Mouse (Mus musculus) thymus, adult 2 months (tissue): Measurements from ENCODE around the gene Celf2. TPM values are rescaled to one million over a fixed set of nuclear protein-coding genes. Genes with fewer than 3 reads are reported as not detected.

Source experiments
- DNase-seq: peaks from one replicate; pipeline ENCODE4 v3.0.0; 2021
- H3K27ac ChIP-seq: fragments of 200-500 bp; 2 replicates; pipeline ENCODE4 v1.5.1; 2012; ENCODE audit warnings: low read length, control low read depth; ENCODE audit not compliant: control insufficient read depth, insufficient read depth
- H3K27me3 ChIP-seq: fragments of 200-500 bp; 2 replicates; pipeline ENCODE4 v1.6.1; 2012; ENCODE audit warnings: mild to moderate bottlenecking, low read length, moderate library complexity, mixed read lengths; ENCODE audit not compliant: control insufficient read depth, insufficient read depth
- H3K36me3 ChIP-seq: fragments of 200-500 bp; 2 replicates; pipeline ENCODE4 v1.6.1; 2012; ENCODE audit warnings: mild to moderate bottlenecking, low read length, moderate library complexity; ENCODE audit not compliant: control insufficient read depth, insufficient read depth
- H3K4me1 ChIP-seq: fragments of 200-500 bp; replicated peaks from 2 replicates; pipeline ENCODE4 v1.6.1; 2012; ENCODE audit warnings: low read length; ENCODE audit not compliant: control insufficient read depth, insufficient read depth
- H3K4me3 ChIP-seq: fragments of 200-500 bp; 2 replicates; pipeline ENCODE4 v1.5.1; 2012; ENCODE audit warnings: mild to moderate bottlenecking, low read length, control low read depth, moderate library complexity; ENCODE audit not compliant: control insufficient read depth, insufficient read depth
- CTCF ChIP-seq: fragments of 200-500 bp; IDR thresholded peaks from 2 replicates; pipeline ENCODE4 v1.5.1; 2012; ENCODE audit warnings: mild to moderate bottlenecking, control low read depth, low read length, moderate library complexity, borderline replicate concordance; ENCODE audit not compliant: control insufficient read depth, poor library complexity, insufficient read depth; ENCODE audit errors: extremely low read depth
- POLR2A ChIP-seq: fragments of 200-500 bp; IDR thresholded peaks from 2 replicates; pipeline ENCODE4 v1.6.1; 2012; ENCODE audit warnings: mild to moderate bottlenecking, low read length, control low read depth, moderate library complexity; ENCODE audit not compliant: control insufficient read depth, poor library complexity, insufficient read depth; ENCODE audit errors: extremely low read depth
- WGBS: fragments of 180-500 bp; shearing (Covaris S2); methylation state at CpG from one replicate; pipeline ENCODE4 v1.1.7; 2018; 5-methylcytosine and 5-hydroxymethylcytosine counted together
- polyA plus RNA-seq: library from polyadenylated mRNA; depleted of rRNA; stranded (reverse); fragments of >200 nt; gene quantifications from 2 replicates; pipeline ENCODE4 v1.2.3, GENCODE M21; 2012

The Celf2 gene
- polyA plus RNA-seq, 1 experiment: 214 TPM

DNA sequence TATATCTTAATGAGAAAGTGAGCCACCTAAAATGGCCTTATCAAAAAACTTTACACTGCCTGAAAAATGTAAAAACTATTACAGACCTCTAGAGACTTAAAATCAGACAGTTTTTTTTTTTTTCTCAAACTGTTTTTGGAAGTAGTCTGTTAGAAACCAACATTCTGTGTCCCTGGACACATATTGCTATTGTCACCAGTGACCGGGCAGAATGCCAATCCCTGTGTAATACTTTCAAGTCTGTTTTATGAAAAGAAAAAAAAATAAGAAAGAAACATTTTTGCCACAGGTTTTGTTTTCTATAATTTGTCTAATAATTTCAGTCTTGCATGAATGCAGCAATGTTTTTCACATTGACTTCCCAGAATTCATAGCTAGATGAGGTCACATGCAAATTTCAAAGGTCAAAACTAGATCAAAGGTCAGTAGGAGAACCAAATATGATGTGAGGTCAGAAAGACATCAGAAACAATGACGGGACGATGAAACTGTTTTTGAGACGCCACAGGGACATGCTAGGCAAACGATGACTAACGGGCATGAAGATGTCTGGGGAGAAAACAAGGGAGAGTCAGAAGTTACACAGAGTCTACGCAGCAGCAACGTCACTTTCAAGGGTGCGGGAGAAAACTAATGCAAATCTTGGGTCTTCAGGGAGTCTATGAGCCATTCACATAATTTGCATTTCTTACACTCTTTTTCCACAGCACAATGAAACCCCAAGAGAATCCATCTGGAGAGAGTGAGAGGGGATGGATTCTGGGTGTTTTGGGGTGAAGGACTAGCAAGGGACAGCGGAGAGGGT lies 964.0 kb downstream of the Celf2 start:
- no peak for DNase-seq
- 97% methylated on average over 10 of the region's 10 CpGs for WGBS
- no peak overlapping the region for H3K27ac ChIP-seq

DNA sequence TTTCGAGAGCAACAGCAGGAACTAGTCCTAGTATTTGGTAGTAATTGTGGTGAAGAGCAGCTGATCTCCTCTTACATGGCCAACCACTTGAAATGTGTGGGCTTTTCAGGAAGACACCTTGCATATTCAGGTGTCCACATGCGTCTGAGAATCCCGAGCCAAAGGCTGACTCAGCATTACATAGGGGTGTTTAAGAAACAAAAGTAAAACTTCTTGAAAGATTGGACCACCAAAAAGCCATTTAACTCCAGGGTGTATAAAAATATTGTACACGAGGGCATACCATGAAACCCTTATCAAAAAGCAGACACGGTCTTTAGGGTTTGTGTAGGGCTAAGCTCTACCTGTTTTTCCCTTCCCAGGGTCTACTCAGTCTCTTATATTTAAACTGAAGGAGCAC lies 965.7 kb downstream of the Celf2 start:
- TF ChIP-seq CTCF: no peak
- no peak for TF ChIP-seq POLR2A
- Histone ChIP-seq H3K4me3 (no peak overlapping the region), H3K27ac (no peak overlapping the region), H3K4me1 (no peaks in the 10 kb centered on the region), H3K36me3 (peaks cover 52% of the 10 kb centered on the region), H3K27me3 (no peaks in the 10 kb centered on the region)
- DNase-seq: no peak
- WGBS: 80% methylated on average over 5 of the region's 5 CpGs

More for the DNA sequence above, 964.0 kb downstream of the Celf2 start:
- TF ChIP-seq POLR2A (no peak), CTCF (no peak)
- Histone ChIP-seq H3K4me1 (no peaks in the 10 kb centered on the region), H3K4me3 (no peak overlapping the region), H3K27me3 (no peaks in the 10 kb centered on the region), H3K36me3 (peaks cover 69% of the 10 kb centered on the region)

DNA sequence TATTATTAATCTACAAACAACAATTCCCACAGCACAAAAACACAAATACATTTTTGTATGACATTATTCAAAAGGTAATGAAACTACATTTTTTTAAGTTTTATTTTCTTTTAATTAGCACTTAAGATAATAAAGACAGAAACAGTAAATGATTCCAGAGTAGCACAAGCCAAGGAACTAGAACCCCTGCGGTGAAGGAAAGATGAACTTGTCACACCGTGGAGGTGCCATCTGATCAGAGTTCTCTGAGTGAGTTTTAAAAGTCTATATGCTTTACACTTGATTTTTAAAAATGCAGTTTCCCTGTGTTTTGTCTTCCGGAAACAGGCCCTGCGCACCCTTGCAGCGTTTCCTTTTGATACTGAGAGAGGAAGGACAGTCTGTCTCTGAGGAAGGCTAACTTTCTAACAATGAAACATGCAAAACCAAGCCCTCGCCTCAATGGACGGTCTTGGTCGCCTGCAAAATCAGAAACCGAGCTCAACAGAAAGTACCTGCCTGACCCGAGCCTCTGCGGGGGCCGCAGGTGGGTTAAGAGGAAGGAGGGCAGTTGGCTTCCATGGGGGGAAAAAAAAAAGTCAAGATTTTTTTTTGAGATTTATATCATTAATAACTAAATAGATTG lies 966.7 kb downstream of the Celf2 start:
- no peak overlapping the region for H3K27ac ChIP-seq
- DNase-seq: no peak
- TF ChIP-seq POLR2A (no peak), CTCF (no peak)
- H3K4me1 ChIP-seq: no peaks in the 10 kb centered on the region
- peaks cover 42% of the 10 kb centered on the region for H3K36me3 ChIP-seq
- H3K4me3 ChIP-seq: no peak overlapping the region
- WGBS: 65% methylated on average over 12 of the region's 12 CpGs
- no peaks in the 10 kb centered on the region for H3K27me3 ChIP-seq

DNA sequence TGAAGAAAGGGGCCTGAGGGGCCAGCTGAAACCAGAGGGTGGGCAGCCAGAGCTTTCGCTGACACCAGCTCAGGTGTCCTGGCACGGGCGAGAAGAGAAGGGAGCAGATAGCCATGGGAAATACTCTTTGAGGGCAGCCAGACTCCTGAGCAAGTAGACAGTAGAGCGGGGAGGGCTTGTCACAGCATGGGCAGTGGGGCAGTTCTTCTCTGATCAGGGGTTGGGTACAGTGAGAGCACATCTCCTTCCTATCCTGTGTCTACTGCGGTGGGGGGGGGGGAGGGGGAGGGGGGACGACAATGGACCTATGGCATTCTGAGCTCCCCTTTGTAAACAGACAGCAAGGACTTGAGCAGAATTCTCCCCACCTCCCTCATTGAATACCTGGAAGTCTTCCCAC lies 968.5 kb downstream of the Celf2 start:
- no peaks in the 10 kb centered on the region for H3K27me3 ChIP-seq
- DNase-seq: no peak
- no peak overlapping the region for H3K27ac ChIP-seq
- no peak for TF ChIP-seq CTCF
- TF ChIP-seq POLR2A: no peak
- no peaks in the 10 kb centered on the region for H3K4me1 ChIP-seq
- 93% methylated on average over 6 of the region's 6 CpGs for WGBS
- H3K4me3 ChIP-seq: no peak overlapping the region
- H3K36me3 ChIP-seq: peaks cover 26% of the 10 kb centered on the region

DNA sequence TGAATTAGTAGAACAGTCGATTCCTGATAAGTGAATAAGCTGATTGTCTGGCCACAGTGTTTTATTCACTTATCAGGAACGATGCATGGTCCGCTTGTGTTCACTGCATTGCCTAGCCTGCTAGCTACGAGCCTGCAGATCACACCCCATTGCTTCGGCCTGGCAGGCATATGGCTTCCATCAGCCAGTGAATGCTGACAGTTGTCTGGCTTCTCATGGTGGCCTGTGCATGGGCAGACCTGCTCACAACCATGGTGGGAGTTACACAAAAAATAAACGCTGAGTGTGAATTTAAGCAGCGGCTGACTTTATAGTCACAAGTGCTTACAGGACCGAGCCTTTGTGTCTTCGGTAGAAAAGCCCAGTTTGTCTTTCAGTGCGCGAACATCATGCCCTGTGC lies 969.3 kb downstream of the Celf2 start:
- TF ChIP-seq CTCF (no peak), POLR2A (no peak)
- H3K27ac ChIP-seq: no peak overlapping the region
- no peak overlapping the region for H3K4me3 ChIP-seq
- no peaks in the 10 kb centered on the region for H3K4me1 ChIP-seq
- no peak for DNase-seq
- no peaks in the 10 kb centered on the region for H3K27me3 ChIP-seq
- WGBS: 96% methylated on average over 11 of the region's 11 CpGs
- peaks cover 20% of the 10 kb centered on the region for H3K36me3 ChIP-seq

DNA sequence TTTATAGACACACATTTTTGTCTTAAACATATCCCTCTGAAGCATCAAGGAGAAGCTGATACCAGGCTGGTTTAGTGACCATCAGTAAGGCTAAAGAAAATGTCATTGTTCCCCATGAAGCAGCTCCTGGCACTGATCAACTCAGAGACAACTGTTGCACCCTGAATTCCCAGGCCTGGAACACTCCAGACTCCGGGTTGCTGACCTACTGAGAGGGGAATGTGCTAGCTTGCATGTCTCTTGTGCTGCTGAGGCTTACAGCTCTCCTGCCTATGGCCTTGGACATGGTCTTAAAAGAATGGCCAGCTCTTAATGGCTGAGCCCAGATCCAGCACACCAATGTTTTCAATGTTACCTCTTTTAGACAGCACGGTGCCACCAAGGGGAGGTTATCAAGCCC lies 970.9 kb downstream of the Celf2 start:
- H3K36me3 ChIP-seq: peaks cover 12% of the 10 kb centered on the region
- H3K27me3 ChIP-seq: no peaks in the 10 kb centered on the region
- H3K4me3 ChIP-seq: no peak overlapping the region
- no peaks in the 10 kb centered on the region for H3K4me1 ChIP-seq
- no peak overlapping the region for H3K27ac ChIP-seq
- DNase-seq: no peak
- TF ChIP-seq CTCF: no peak
- no peak for TF ChIP-seq POLR2A
- 95% methylated on average over 2 of the region's 2 CpGs for WGBS

DNA sequence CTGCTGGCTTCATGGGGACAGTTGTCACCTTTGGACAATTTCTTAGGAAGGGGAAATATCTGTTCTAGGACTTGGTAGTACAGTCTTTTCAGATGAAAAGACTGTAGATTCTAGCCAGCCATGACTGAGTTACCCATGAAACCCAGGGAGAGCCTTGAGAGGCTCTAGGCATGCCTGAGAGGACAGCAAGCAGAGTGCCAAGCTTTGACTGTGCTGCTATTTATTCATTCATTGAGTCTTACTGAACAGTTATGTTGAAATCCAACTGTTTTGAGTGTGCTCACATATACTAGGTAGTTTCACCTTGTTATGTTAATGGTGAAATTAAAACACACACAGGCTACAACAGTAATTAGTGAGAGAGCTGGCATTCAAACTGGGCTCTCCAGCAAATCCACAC lies 971.3 kb downstream of the Celf2 start:
- Histone ChIP-seq H3K4me3 (no peak overlapping the region), H3K36me3 (peaks cover 11% of the 10 kb centered on the region), H3K27ac (no peak overlapping the region), H3K27me3 (no peaks in the 10 kb centered on the region), H3K4me1 (no peaks in the 10 kb centered on the region)
- no peak for TF ChIP-seq POLR2A
- TF ChIP-seq CTCF: no peak
- DNase-seq: no peak
